Mouse (Mus musculus): Measurements from ENCODE around the gene Rtkn2. TPM values are rescaled to one million over a fixed set of nuclear protein-coding genes. Genes with fewer than 3 reads are reported as not detected.

The Rtkn2 gene
- polyA plus RNA-seq, 1 experiment = 0.14 TPM

- Histone ChIP-seq H3K4me1 (ENCODE audit: control insufficient read depth, insufficient read depth, low read length) (peaks cover 6% of the 10 kb centered on the region), H3K27ac (ENCODE audit: control insufficient read depth, insufficient read depth, low read depth, low read length) (no peak overlapping the region), H3K4me3 (ENCODE audit: control insufficient read depth, low read depth, low read length) (no peak overlapping the region), H3K27me3 (ENCODE audit: control insufficient read depth, insufficient read depth, low read length) (no peaks in the 10 kb centered on the region), H3K36me3 (ENCODE audit: control insufficient read depth, insufficient read depth, low read length) (no peaks in the 10 kb centered on the region)
- TF ChIP-seq CTCF (IDR thresholded peaks at IDR 0.05; ENCODE audit: control insufficient read depth, insufficient read depth, insufficient replicate concordance, low read depth, low read length) = no peak
These were observed 123.9 kb downstream of the Rtkn2 start for GRCm38 (mm10) chr10:68103078-68103855.

GRCm38 (mm10) chr10:68103988-68104387, 124.6 kb downstream of the Rtkn2 start:
- Histone ChIP-seq H3K4me1 (ENCODE audit: control insufficient read depth, insufficient read depth, low read length) (peaks cover 4% of the 10 kb centered on the region; the same call in 1 of the 2 replicates), H3K27me3 (ENCODE audit: control insufficient read depth, insufficient read depth, low read length) (no peaks in the 10 kb centered on the region), H3K4me3 (ENCODE audit: control insufficient read depth, low read depth, low read length) (no peak overlapping the region), H3K36me3 (ENCODE audit: control insufficient read depth, insufficient read depth, low read length) (no peaks in the 10 kb centered on the region), H3K27ac (ENCODE audit: control insufficient read depth, insufficient read depth, low read depth, low read length) (no peak overlapping the region)
- no peak for TF ChIP-seq POLR2A (IDR thresholded peaks at IDR 0.05; ENCODE audit: control insufficient read depth, low read depth, low read length)
- no peak for TF ChIP-seq CTCF (IDR thresholded peaks at IDR 0.05; ENCODE audit: control insufficient read depth, insufficient read depth, insufficient replicate concordance, low read depth, low read length)

- H3K27me3 ChIP-seq (ENCODE audit: control insufficient read depth, insufficient read depth, low read length) = no peaks in the 10 kb centered on the region
- H3K36me3 ChIP-seq (ENCODE audit: control insufficient read depth, insufficient read depth, low read length) = no peaks in the 10 kb centered on the region
- no peak overlapping the region for H3K27ac ChIP-seq (ENCODE audit: control insufficient read depth, insufficient read depth, low read depth, low read length)
- H3K4me1 ChIP-seq (ENCODE audit: control insufficient read depth, insufficient read depth, low read length) = peaks cover 4% of the 10 kb centered on the region; the same call in 1 of the 2 replicates
- TF ChIP-seq POLR2A (IDR thresholded peaks at IDR 0.05; ENCODE audit: control insufficient read depth, low read depth, low read length) (no peak), CTCF (IDR thresholded peaks at IDR 0.05; ENCODE audit: control insufficient read depth, insufficient read depth, insufficient replicate concordance, low read depth, low read length) (no peak)
- no peak overlapping the region; the same call in 1 of the 2 replicates for H3K4me3 ChIP-seq (ENCODE audit: control insufficient read depth, low read depth, low read length)
These were observed 125.1 kb downstream of the Rtkn2 start for GRCm38 (mm10) chr10:68104481-68104880.

GRCm38 (mm10) chr10:68104881-68105781, 125.8 kb downstream of the Rtkn2 start:
- Histone ChIP-seq H3K4me1 (ENCODE audit: control insufficient read depth, insufficient read depth, low read length) (peaks cover 4% of the 10 kb centered on the region; the same call in 1 of the 2 replicates), H3K27me3 (ENCODE audit: control insufficient read depth, insufficient read depth, low read length) (no peaks in the 10 kb centered on the region), H3K4me3 (ENCODE audit: control insufficient read depth, low read depth, low read length) (no peak overlapping the region; the same call in 1 of the 2 replicates), H3K27ac (ENCODE audit: control insufficient read depth, insufficient read depth, low read depth, low read length) (peak overlapping the region; percentile 75), H3K36me3 (ENCODE audit: control insufficient read depth, insufficient read depth, low read length) (no peaks in the 10 kb centered on the region)
- TF ChIP-seq CTCF (IDR thresholded peaks at IDR 0.05; ENCODE audit: control insufficient read depth, insufficient read depth, insufficient replicate concordance, low read depth, low read length) (no peak), POLR2A (IDR thresholded peaks at IDR 0.05; ENCODE audit: control insufficient read depth, low read depth, low read length) (no peak)

- Histone ChIP-seq H3K4me1 (ENCODE audit: control insufficient read depth, insufficient read depth, low read length) (peaks cover 4% of the 10 kb centered on the region; the same call in 1 of the 2 replicates), H3K27ac (ENCODE audit: control insufficient read depth, insufficient read depth, low read depth, low read length) (no peak overlapping the region), H3K27me3 (ENCODE audit: control insufficient read depth, insufficient read depth, low read length) (no peaks in the 10 kb centered on the region), H3K36me3 (ENCODE audit: control insufficient read depth, insufficient read depth, low read length) (no peaks in the 10 kb centered on the region), H3K4me3 (ENCODE audit: control insufficient read depth, low read depth, low read length) (no peak overlapping the region)
- TF ChIP-seq POLR2A (IDR thresholded peaks at IDR 0.05; ENCODE audit: control insufficient read depth, low read depth, low read length) (no peak), CTCF (IDR thresholded peaks at IDR 0.05; ENCODE audit: control insufficient read depth, insufficient read depth, insufficient replicate concordance, low read depth, low read length) (no peak)
These were observed 127.1 kb downstream of the Rtkn2 start for GRCm38 (mm10) chr10:68106351-68106950.

- Histone ChIP-seq H3K27ac (ENCODE audit: control insufficient read depth, insufficient read depth, low read depth, low read length) (peak overlapping the region; percentile 26; the same call in 1 of the 2 replicates), H3K4me3 (ENCODE audit: control insufficient read depth, low read depth, low read length) (no peak overlapping the region), H3K4me1 (ENCODE audit: control insufficient read depth, insufficient read depth, low read length) (peaks cover 4% of the 10 kb centered on the region; the same call in 1 of the 2 replicates), H3K36me3 (ENCODE audit: control insufficient read depth, insufficient read depth, low read length) (no peaks in the 10 kb centered on the region), H3K27me3 (ENCODE audit: control insufficient read depth, insufficient read depth, low read length) (no peaks in the 10 kb centered on the region)
- TF ChIP-seq CTCF (IDR thresholded peaks at IDR 0.05; ENCODE audit: control insufficient read depth, insufficient read depth, insufficient replicate concordance, low read depth, low read length) = no peak
- TF ChIP-seq POLR2A (IDR thresholded peaks at IDR 0.05; ENCODE audit: control insufficient read depth, low read depth, low read length) = no peak
These were observed 128.3 kb downstream of the Rtkn2 start for GRCm38 (mm10) chr10:68107716-68108115.

Other genes starting within 250 kb of the Rtkn2 start
- 0.05 and 0.30 TPM in 2 replicates for gene Zfp365, start 66.9 kb upstream of the Rtkn2 start, polyA plus RNA-seq (2012; rRNA removed)

Data from testis, adult 2 months (tissue).